Mouse (Mus musculus) lung, postnatal 0 days (tissue): ENCODE results near the gene Hcar1.

Experiments
- CTCF ChIP-seq: IDR thresholded peaks from 2 replicates; pipeline ENCODE4 v1.5.1; 2016; ENCODE audit warnings: antibody characterized with exemption, mild to moderate bottlenecking
- EP300 ChIP-seq: IDR thresholded peaks from 2 replicates; pipeline ENCODE4 v1.6.1; 2016; ENCODE audit warnings: antibody characterized with exemption, mild to moderate bottlenecking, control low read depth

DNA sequence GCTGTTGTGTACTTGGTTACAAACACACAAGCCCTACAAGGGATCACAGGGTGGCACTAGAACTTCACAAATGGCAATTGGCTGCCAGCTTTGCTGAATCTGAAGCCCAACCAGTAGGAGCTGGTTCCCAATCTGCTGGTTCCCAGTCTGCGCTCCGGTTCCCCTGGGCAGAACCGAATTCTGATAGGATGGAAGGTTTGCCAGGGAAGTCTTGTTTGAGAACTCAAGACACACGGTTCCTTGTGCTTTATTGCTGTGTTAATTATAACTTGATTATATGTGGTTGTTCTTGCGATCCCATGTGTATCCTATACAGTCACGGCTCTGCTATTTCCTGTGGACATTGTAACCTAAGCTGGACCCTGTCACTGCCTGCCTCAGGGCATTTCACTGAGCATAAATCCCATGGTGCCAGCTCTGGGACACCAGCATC, 52.1 kb downstream of the Hcar1 start:
- TF ChIP-seq EP300 (no peak), CTCF (peak; percentile 62)
